Mouse (Mus musculus) CD4-positive, CD25-positive, alpha-beta regulatory T cell, adult 4 months (primary cell): Measurements from ENCODE around the gene Drosha. TPM values are rescaled to one million over a fixed set of nuclear protein-coding genes. Genes with fewer than 3 reads are reported as not detected.
A peak's percentile ranks its signal among the peaks of the same experiment; 100 is the strongest.
"Not testable (repeated sequence)": the region's sequence is repeated elsewhere in the genome, so short reads cannot be mapped to it uniquely, and the experiment has no call there.

Experiments
- ATAC-seq: one replicate; pipeline ENCODE4 v1.8.0; 2017
- polyA plus RNA-seq, 2 experiments: library from polyadenylated mRNA; unstranded; fragments of 100-300 nt; shearing (Covaris generic); gene quantifications; one replicate each; pipeline ENCODE4 v1.2.1; 2017

The Drosha gene
- polyA plus RNA-seq: 10 to 100 TPM; 12.7 to 17.1 TPM

DNA sequence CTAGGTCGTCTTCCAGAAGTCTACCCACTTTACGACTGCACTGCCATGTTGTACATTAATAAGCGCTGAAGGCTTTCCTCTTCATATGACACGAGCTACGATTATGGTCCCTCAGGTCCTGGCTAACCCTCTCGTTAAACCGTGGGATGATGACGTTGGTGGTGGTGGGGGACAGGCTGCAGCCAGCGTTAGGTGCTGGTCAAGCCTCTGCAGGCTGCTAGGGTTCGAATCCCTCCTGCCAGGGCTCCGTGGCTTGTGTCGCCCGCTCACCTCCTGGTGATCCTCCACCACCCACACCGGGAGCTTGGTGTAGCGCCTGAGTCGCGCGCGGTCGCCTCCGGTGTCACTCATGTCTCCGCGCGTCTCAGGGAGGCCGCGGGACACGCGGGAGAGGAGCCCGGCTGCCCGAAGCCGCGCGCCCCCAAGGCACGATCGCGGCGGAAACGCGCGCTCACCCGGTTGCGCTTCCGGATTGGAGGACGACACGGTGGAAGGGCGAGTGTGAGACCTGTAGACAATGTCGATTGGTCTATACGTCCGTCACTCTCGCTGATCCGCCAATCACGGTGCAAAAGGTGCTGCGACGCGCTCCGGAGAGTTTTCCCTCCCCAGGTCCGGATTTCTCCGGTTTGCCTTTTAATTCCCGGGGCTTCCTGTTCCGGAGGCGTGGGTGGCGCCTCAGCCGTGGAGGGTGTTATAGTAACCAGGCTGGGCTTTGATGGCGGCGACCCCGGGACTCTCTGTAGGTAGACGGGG is at the start of gene Drosha, which contains the start of gene 6030458C11Rik:
Gene Drosha (plus strand): TSS at position 619 of the 756 bp plus-strand sequence.
Gene 6030458C11Rik (minus strand): TSS at position 453 of the 756 bp plus-strand sequence.
- ATAC-seq: peak; percentile 99

DNA sequence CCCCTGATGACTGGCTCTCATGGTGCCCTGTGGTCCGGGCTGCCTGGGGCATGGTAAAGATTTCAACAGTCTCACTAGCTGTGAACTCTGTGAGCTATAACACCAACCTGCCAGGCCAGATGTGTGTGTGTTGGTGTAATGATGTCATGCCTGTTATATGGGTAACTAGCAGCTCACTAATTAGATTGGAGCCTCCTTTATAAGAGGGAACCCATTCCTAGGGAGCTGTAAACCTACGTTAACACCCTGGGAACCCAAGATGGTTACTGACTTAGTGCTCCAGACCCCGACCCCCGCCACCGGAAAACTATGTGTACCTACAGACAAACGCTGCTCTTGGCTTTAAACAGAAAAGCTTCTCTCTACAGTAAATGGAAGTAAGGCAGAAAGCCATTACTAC is 43.3 kb upstream of the Drosha start:
- no peak for ATAC-seq

DNA sequence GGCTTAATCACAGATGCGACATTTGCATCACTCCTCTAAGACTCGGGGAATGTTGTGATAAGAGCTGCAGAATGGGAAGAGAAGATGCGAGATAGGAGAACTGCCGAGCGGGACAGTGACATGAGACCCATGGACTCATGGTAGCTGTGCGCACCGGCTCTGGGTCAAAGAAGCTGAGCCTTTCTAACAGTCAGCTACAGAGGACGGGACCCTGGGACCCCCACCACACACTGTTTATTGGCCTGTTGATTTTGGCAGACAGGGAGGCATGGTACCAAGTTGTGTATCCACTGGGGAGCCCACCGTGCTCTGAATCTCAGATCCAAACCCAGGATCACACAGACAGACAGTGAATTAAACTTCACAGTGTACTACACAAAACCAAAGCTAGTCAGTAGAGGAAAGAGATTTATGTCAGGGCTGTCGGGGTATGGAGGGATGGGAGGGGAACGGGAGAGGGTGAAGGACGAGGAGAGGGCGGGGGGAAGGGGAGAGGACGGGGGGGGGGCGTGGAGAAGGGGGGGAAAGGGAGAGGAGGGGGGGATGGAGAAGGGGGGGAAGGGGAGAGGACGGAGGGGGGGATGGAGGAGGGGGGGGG is 42.8 kb upstream of the Drosha start:
- no peak for ATAC-seq

DNA sequence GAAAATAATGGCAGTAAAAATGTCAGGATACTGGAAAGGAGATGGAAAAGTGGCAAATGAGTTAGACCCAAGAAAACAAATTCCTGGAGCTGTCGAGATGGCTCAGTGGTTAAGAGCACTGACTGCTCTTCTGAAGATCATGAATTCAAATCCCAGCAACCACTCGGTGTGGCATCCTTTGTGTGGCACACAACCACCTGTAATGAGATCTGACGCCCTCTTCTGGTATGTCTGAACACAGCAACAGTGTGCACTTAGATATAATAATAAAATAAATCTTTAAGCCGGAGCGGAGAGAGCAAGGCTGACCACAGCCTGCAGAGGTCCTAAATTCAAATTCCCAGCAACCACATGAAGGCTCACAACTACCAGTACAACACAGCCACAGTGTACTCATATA is 36.1 kb upstream of the Drosha start:
- no peak for ATAC-seq

DNA sequence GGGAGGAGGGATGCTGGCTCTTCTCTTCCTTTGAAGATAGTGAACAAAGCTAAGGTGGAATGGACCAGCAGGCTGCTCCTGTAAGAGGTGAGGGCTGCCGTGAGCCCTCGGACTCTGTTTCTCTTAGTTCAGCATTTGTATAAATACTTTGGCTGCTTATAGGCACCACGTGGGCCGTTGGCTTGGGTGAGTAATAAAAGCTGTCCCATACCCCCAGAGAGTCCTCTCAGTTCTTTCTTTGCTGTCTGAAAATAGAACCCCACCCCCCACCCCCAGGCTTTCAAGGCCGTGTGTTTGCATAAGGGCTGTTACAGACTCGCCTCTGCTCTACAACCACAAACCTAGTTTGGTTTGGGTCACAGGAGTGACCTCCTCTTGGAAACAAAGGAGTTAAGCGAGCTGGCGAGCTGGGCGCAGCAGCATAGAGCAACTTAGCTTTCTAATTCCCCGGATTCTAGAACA is 35.2 kb upstream of the Drosha start:
- no peak for ATAC-seq

DNA sequence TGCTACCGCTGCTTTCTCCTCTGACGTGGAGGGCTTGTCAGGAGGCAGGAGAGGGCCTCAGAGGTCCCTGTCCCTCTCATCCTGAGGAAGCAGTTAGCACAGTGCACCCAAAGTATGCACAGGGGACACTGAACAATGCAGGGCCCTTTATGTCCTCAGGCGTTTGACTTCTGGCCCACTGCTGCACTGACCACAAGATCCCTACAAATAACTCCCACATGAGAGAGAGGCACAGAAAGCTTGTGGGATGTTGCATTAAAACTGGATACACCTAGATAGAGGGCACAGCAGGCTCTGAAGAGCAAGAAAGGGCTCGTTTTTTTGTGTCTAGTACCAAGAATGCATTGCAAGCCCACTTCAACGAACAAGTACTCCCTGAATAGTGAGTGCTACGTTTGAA is 30.3 kb upstream of the Drosha start:
- ATAC-seq: no peak

DNA sequence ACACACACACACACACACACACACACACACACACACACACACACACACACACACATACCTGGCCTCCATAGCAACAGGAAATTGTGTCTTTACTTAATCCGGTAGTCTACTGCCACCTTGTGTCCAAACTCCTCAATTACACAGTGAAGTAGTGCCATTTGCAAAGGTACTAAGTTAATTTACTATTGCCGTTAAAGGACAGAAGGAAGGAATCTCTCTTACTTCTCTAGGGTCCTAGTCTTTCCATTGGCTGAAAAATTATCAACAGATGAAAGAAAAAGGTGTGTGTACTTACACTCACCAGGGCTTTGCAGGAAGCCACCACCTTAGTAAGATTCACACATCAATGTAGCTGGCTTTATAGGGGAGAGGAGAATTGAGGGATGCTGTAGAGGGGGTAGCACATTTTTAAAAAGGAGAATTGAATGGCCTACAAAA is 29.1 kb upstream of the Drosha start:
- peak; percentile 93 for ATAC-seq

DNA sequence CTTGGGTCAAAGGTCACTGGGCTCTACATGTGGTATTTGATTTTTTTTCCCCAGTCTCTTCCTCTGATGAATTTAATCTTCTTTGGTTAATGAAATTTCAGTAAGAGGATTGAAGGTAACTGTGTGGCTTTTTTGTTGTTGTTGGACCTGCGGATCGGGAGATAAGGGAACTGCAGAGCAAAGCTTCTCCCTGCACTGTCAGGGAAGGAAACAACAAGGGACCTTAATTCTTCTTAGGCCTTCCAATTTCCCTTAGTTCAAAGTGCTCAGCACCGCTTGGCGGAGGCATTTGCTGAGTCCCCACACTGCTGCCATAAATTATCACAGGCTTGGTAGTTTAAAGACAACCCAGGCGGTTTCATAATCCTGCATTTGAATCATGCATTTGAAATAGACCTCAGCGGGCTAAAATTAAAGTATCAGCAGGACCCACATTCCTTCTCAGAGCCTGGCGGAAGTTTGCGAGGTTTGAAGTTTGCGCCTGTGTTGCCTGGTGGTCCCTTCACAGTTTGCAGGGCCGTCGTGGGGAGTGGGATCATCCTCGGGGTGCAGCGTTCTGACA is 28.6 kb upstream of the Drosha start:
- no peak for ATAC-seq

DNA sequence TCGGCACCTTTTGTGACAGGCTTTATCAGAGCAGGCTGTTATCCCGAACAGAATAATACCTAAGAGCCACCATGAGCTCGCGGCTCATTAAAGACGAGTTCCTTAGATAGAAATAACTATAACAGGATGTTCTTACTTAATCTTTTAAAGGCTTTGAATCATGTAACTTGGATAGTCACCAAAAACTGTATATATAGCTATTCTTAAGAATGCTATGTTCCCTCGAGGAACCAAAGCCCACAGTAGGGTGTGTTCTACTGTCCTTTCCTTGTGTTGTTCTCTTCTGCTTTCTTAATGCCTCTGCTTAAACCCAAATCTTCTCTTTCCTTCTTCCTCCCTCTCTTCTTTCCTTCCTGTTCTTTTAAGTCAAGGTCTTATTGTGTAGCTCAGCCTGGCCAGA is 26.6 kb upstream of the Drosha start:
- no peak for ATAC-seq

DNA sequence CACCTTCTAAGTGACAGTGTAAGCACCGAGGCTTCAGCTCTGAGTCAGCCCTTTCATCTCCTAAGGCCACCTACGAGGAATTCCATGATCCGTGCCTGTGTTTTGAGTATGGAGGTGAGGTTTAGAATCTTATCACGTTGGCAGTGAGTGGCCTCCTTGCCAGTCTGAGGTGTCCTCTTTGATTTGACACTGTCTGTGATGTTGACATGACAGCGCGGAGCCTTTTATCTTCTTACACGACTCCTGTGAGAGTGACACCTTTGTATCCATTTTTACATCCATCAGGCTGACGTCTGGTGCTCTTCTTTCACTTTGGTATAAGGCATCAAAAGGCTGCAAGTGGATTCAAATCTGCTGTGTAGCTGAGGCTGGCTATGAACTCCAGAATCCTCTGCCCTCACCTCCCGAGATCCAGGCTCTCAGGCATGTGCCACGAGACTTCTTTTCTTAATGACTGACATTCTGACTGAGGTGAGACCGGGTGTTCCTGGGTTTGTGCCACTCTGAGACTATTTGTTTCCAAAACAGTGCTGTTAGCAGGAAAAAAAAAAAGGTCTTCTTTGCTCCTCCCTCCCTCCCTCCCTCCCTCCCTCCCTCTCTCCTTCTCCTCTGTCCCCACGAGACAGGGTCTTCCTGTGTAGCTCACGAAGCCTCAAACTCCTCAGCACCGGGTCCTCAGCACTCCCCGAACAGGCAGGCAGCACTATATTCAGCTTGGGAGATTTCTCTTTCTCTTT is 24.0 kb upstream of the Drosha start:
- peak; percentile 84 for ATAC-seq

DNA sequence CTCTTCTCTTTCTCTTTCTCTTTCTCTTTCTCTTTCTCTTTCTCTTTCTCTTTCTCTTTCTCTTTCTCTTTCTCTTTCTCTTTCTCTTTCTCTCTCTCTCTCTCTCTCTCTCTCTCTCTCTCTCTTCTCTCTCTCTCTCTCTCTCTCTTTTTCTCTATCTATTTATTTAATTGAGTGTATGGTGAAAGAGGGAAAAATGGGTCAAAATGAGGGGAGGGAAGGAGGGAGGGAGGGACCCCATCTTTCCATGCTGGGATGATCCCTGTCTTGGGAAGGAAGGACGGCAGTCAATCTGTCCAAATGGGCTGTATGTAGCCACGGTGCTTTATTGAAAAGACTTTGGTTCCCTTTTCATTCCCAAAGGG is 23.5 kb upstream of the Drosha start:
- not testable (repeated sequence) for ATAC-seq

DNA sequence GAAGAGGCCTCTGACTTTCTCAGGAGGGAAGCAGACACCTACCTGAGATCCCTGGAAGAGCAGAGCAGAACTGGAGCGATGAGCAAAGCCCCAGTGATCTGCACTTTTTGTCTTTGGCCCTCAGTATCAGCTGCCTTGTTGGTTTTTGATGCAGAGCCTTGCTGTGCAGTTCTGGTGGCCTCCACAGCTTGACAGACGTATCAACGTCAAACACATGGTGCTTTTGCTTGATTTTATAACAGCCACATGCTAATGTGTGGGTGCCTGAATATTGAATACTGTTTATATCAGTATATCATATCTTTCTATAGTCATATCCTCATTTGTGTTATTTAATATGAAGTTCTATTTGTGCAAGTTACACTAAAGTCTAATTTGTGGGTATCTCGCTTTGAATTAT is 19.5 kb upstream of the Drosha start:
- no peak for ATAC-seq

DNA sequence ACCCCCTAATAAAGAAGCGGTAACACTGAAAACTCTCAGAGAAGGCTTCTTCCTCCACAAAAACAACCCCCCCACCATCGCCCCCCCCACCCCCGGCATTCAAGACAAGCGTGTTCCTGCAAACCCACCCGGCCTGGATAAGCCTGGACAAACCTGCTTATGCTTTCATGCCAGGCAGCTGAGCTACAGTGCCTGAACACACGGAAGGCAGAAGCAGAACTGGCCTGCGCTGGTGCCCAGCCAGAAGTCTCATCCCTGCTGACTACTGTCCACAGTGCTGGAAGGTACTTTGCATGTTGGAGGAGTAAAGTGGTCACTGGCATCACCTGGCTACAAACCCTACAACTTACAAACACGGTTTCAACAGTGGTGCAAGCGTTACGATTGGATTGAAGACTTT is 17.5 kb upstream of the Drosha start:
- no peak for ATAC-seq

DNA sequence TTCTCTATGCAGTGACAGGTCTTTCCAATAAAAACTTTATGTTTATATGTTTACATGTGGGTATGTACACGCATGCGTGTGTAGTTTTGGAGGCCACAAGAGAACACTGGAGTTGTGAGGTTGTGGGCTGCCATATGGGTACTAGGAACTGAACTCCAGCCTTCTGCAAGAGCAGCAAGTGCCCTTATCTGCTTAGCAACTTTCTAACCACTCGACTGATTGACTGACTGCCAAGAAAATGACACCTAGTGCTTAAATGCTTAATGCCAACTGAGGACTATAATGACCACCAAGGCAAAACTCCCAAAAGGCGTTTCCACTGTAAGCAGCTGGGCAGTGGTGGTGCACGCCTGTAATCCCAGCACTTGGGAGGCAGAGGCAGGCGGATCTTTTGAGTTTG is 15.3 kb upstream of the Drosha start:
- no peak for ATAC-seq

DNA sequence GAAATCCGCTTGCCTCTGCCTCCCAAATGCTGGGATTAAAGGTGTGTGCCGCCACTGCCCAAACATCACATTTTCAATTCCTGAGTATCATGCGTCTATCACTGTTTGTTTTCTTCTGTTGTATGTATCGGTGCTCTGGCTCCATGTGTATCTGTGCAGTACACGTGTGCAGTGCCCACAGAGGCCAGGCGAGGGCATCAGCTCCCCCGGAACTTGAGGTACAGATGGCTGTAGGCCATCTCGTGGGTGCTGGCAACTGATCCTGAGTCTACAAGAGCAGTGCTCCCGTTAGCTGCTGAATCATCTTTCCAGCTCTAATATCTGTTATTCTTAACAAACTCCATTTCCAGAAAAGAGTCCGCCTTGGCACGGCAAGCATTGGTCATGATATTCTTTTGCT is 12.0 kb upstream of the Drosha start:
- ATAC-seq: no peak

DNA sequence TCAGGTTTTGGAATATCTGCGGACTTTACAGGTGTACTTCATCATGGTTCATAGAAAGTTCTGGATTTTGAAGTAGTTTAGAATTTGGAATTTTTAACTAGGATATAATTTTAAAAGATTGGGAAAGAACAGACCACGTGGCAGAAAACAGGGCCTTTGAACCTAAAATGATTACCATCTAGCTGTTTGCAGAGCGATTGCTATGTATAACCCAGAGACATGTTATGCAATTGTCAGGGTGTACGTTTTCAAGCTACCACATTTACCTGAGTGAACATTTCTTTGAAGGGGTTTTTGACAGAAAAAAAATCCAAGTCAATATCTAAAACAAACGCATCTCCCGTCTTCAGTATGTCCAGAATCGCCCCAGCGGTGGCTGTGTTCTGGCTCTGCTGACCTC is 7.0 kb upstream of the Drosha start:
- no peak for ATAC-seq

DNA sequence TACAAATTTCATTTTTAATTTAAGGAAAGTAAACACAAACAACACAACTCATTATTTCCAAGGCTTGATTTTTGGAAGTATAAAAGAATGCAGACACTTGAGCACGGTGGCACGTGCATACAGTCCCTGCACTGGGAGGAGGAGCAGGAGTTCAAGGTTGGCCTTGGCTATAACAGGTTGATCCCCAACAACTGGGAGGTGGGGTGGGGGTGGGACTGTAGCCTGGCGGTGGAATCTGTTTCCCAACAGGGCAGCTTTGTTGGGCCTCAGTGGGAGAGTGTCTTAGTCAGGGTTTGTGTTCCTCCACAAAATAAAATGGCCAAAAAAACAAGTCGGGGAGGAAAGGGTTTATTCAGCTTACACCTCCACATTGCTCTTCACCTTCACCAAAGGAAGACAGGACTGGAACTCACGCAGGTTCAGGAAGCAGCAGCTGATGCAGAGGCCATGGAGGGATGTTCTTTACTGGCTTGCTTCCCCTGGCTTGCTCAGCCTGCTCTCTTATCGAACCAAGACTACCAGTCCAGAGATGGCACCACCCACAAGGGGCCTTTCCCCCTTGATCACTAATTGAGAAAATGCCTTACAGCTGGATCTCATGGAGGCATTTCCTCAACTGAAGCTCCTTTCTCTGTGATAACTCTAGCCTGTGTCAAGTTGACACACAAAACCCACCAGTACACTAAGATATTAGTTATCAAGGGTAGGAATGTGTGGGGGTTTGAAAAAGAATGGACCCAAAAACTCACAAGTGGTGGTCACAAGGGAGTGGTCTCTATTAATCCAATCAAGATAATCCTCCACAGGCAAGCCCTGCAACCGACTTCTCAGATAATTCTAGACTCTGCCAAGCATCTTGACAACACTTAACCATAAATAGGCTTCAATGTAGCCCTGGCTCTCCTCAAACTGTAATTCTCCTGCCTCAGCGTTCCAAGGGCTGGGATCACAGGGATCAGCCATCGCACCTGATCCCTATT is 1.9 kb upstream of the Drosha start:
- no peak for ATAC-seq

DNA sequence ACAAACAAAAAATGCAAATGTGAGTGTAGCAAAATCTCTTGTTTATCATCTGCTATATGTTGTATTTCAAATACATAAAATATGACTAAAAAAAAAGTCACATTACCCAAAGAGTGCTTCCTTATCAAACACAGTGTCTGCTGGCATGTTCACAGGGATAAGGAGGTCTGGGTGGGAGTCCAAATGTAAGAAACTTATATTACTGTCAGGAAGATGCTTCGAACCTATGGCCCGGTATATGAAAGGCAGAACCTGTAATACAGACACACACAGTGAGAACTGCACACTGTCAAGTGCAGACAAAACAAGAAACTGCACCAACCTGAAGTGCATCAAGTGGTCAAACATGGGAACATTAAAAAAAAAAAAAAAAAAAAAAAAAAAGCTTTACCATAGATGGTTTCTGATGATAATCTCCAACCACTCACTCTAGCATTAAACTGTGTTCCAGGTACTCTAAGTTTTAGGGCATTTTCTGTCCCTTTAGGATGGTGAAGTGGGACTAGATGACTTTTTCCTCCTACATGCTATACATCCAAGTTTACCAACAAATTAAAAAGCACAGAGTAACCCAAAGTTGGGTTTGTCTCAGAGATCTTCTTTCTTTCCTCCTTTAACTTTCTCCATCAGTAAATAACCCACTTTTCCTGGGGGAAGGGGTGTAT is 1.0 kb upstream of the Drosha start:
- ATAC-seq: no peak

DNA sequence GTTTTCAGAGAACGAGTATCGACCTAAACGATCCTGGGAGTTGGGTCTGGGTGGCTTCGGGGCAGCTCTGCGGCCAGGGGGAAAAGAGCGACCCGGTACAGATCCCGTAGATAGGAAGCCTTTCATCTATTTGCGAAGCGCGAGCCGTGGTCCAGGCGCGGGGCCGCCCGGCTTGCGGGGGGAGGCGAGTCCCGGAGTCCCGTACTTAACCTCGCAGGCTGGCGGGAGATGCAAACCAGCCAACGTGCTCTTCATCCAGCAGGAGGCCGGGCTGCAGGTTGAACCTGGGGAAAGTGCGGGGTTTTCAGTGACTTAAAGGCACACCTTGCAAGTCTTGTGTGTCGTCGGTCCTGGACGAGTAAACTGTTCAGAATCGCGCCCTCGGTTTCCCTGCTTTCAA is 350 bp downstream of the Drosha start:
- peak; percentile 36 for ATAC-seq

DNA sequence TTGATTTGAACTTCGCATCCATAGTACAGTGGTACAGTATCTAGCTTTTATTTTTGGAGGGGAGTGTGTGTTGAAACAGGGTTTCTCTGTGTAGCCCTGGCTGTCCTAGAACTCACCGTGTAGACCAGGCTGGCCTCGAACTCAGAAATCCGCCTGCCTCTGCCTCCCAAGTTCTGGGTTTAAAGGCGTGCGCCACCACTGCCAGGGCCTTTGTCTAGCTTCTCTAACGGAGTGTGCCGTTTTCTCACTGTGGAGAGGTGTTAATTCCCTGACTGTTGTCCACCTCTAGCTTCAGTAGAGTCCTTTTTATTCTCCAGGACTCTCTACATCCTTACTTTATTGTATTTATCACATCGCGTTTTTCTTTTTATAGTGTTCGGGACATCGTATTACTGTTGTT is 793 bp downstream of the Drosha start:
- no peak for ATAC-seq

DNA sequence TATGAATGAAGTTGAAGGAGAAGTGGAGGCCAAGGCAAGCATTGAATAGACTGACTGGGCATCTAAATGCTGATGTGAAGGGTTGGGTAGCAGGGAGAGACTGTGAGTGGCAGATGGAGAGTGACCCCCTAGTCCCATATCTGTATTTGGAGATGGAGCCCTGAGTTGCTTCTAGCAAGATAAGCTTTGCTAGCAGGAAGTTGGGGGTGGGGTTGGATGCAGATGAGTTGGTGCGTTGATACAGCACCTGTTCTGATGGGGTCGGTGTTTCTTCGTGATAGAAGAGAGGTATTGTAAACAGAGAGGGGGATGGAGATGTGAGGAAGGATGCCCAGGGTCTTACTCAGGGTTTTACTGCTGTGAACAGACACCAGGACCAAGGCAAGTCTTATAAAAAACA is 5.3 kb downstream of the Drosha start:
- no peak for ATAC-seq

DNA sequence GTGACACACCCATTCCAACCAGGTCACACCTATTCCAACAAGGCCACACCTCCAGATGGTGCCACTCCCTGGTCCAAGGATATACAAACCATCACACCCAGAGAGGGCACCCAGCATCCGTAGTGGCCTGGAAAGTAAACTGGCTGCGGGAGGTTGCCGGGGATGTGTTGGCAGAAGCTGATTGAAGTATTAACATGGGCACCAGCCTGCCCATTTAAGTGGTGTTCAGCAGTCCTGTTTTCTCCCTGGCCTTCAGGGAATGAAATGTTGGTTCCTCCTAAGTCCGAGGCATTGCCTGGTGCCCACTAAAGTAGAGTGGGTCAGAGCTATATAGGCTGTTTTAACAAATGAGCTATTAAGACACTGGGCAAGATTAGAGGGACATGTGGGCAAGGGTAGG is 8.0 kb downstream of the Drosha start:
- no peak for ATAC-seq
